Mouse (Mus musculus) stomach, embryonic 16.5 days (tissue): ENCODE measurements around the gene Olfr366. TPM values are rescaled to one million over a fixed set of nuclear protein-coding genes. Genes with fewer than 3 reads are reported as not detected.
"Not testable (repeated sequence)": the region's sequence is repeated elsewhere in the genome, so short reads cannot be mapped to it uniquely, and the experiment has no call there.

Experiments
- ATAC-seq: fragments of 200-750 bp; cut with Nextera tagmentation; 2 replicates; pipeline ENCODE4 v1.8.0; 2017; ENCODE audit warnings: moderate number of reproducible peaks, moderate TSS enrichment; ENCODE audit not compliant: insufficient read depth, low FRiP score
- H3K27ac ChIP-seq: fragments of 300-500 bp; sonication (generic); 2 replicates; pipeline ENCODE4 v1.5.1; 2014; ENCODE audit warnings: low read length
- H3K27me3 ChIP-seq: fragments of 300-500 bp; sonication (generic); 2 replicates; pipeline ENCODE4 v1.6.1; 2014; ENCODE audit warnings: low read length, control low read depth, mixed read lengths; ENCODE audit not compliant: control insufficient read depth, insufficient read depth
- H3K36me3 ChIP-seq: fragments of 300-500 bp; sonication (generic); 2 replicates; pipeline ENCODE4 v1.6.1; 2014; ENCODE audit warnings: low read length; ENCODE audit not compliant: control insufficient read depth, insufficient read depth
- H3K4me1 ChIP-seq: fragments of 300-500 bp; sonication (generic); 2 replicates; pipeline ENCODE4 v1.6.1; 2014; ENCODE audit warnings: low read length, control low read depth, mixed read lengths; ENCODE audit not compliant: control insufficient read depth, insufficient read depth
- H3K4me2 ChIP-seq: fragments of 300-500 bp; sonication (generic); 2 replicates; pipeline ENCODE4 v1.6.1; 2014; ENCODE audit warnings: low read depth, low read length, mixed read lengths
- H3K4me3 ChIP-seq: fragments of 300-500 bp; sonication (generic); replicated peaks from 2 replicates; pipeline ENCODE4 v1.5.1; 2014; ENCODE audit warnings: mild to moderate bottlenecking, low read length
- H3K9ac ChIP-seq: fragments of 300-500 bp; sonication (generic); 2 replicates; pipeline ENCODE4 v1.6.1; 2014; ENCODE audit warnings: low read length
- H3K9me3 ChIP-seq: fragments of 300-500 bp; sonication (generic); replicated peaks from 2 replicates; pipeline ENCODE4 v1.6.1; 2016; ENCODE audit warnings: low read length, control low read depth; ENCODE audit not compliant: control insufficient read depth
- WGBS: fragments of 180-500 bp; shearing (Covaris S2); extraction: QIAGEN DNeasy Blood & Tissue Kit; methylation state at CpG from one replicate; pipeline ENCODE4 v1.1.7; 2014; 5-methylcytosine and 5-hydroxymethylcytosine counted together
- polyA plus RNA-seq: library from polyadenylated mRNA; unstranded; fragments of >200 nt; fragmentation: Nextera tagmentation; extraction: Ambion mirVana; gene quantifications from 2 replicates; pipeline ENCODE4 v1.2.1, GENCODE M21; 2015

Gene Olfr366
- not detected in 2 replicates for polyA plus RNA-seq

GRCm38 (mm10) chr2:37211274-37211673, at the start of gene Olfr366:
Gene Olfr366 (plus strand): TSS chr2:37211574.
- no peak within 1 kb of the TSS for H3K27ac ChIP-seq
- no peak within 1 kb of the TSS for H3K9ac ChIP-seq
- no peak for ATAC-seq

GRCm38 (mm10) chr2:37187898-37188297, 23.5 kb upstream of the Olfr366 start, which contains the start of gene Olfr365:
Gene Olfr365 (plus strand): TSS chr2:37188198.
- Histone ChIP-seq H3K27ac (no peak within 1 kb of the TSS), H3K4me2 (no peak within 1 kb of the TSS), H3K27me3 (no peaks in the 10 kb centered on the region), H3K4me1 (no peaks in the 10 kb centered on the region), H3K9me3 (no peaks in the 10 kb centered on the region), H3K36me3 (no peaks in the 10 kb centered on the region), H3K4me3 (no peak within 1 kb of the TSS), H3K9ac (no peak within 1 kb of the TSS)
- WGBS = 66% methylated on average over 3 of the region's 3 CpGs
- ATAC-seq = no peak

More at GRCm38 (mm10) chr2:37211274-37211673, at the start of gene Olfr366:
- Histone ChIP-seq H3K36me3 (no peaks in the 10 kb centered on the region), H3K9me3 (no peaks in the 10 kb centered on the region), H3K4me3 (no peak within 1 kb of the TSS), H3K4me2 (no peak within 1 kb of the TSS), H3K4me1 (no peaks in the 10 kb centered on the region), H3K27me3 (no peaks in the 10 kb centered on the region)

- H3K9me3 ChIP-seq, H3K9ac ChIP-seq, H3K4me1 ChIP-seq, H3K4me2 ChIP-seq, H3K4me3 ChIP-seq, H3K27me3 ChIP-seq, H3K36me3 ChIP-seq, H3K27ac ChIP-seq, ATAC-seq: not testable (repeated sequence)
- 78% methylated on average over 7 of the region's 7 CpGs for WGBS
These were observed 50.4 kb downstream of the Olfr366 start for GRCm38 (mm10) chr2:37261781-37262180.

Other genes with a start within 250 kb of the Olfr366 start
- gene Olfr357, start 217.7 kb upstream of the Olfr366 start, polyA plus RNA-seq = not detected in 2 replicates
- gene Olfr358, start 202.2 kb upstream of the Olfr366 start, polyA plus RNA-seq = not detected in 2 replicates
- not detected in 2 replicates for gene Olfr360, start 145.8 kb upstream of the Olfr366 start, polyA plus RNA-seq
- not detected in 2 replicates for gene Olfr361, start 122.3 kb upstream of the Olfr366 start, polyA plus RNA-seq
- gene Olfr362, start 93.7 kb upstream of the Olfr366 start, polyA plus RNA-seq = not detected in 2 replicates
- not detected in 2 replicates for gene Olfr364-ps1, start 72.3 kb upstream of the Olfr366 start, polyA plus RNA-seq
- not detected in 2 replicates for gene Olfr365, start 23.4 kb upstream of the Olfr366 start, polyA plus RNA-seq
- gene Olfr368, start 114.9 kb downstream of the Olfr366 start, polyA plus RNA-seq = not detected in 2 replicates
- gene Pdcl, start 147.8 kb downstream of the Olfr366 start, polyA plus RNA-seq = 39.9 and 40.4 TPM in 2 replicates
- 11.5 and 12.7 TPM in 2 replicates for gene Rc3h2, start 211.3 kb downstream of the Olfr366 start, polyA plus RNA-seq
- 6.6 and 7.0 TPM in 2 replicates for gene Zbtb26, start 231.6 kb downstream of the Olfr366 start, polyA plus RNA-seq
- 8.7 and 9.5 TPM in 2 replicates for gene Zbtb6, start 231.6 kb downstream of the Olfr366 start, polyA plus RNA-seq
- 30.8 and 36.5 TPM in 2 replicates for gene Rabgap1, start 231.7 kb downstream of the Olfr366 start, polyA plus RNA-seq